Mouse (Mus musculus) erythroblast, embryonic 14.5 days (primary cell): Measurements from ENCODE around the gene Aldh3a2.

Experiments used
- GATA1 ChIP-seq: IDR thresholded peaks from 2 replicates; pipeline ENCODE4 v1.6.1; 2012; ENCODE audit warnings: low read length, inconsistent platforms, mixed read lengths
- TAL1 ChIP-seq: IDR thresholded peaks from 3 replicates; pipeline ENCODE4 v1.6.1; 2012; ENCODE audit warnings: low read length, inconsistent platforms, mixed read lengths

DNA sequence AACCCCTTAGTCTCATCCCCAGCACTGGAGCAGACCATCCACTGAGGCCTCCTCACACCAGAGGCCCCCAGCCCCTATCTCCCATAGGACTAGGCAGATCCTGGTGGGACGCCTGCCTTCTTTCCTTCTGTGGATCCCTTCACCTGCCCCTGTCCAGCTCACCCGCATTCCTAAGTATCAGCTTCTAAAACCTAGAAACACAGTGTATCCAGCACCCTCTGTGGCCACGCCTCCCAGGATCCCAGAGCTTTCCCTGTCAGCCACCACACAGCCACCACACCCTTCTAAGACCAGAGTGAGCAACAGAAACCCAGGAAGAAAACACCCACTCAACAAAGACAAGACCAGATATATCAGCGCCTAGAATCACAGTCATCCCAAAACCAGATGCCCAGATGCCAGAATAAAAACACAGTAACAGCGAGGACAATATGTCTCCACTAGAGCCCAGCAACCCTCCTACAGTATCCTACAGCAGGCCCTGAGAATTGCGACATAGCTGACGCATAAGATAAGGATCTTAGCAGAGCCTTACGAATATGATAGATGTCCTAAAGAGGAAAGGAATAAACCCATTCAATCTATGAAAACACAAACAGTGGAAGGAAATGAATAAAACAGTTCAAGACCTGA lies 11.3 kb upstream of the Aldh3a2 start:
- TF ChIP-seq GATA1 (no peak), TAL1 (no peak)
